Mouse (Mus musculus) cerebellum, adult 18-20 months (tissue): ENCODE results near the gene Tspan18.

ENCODE experiments used
- DNase-seq, 2 experiments: peaks; one replicate each; pipeline ENCODE4 v3.0.0; 2021

Gene Tspan18

DNA sequence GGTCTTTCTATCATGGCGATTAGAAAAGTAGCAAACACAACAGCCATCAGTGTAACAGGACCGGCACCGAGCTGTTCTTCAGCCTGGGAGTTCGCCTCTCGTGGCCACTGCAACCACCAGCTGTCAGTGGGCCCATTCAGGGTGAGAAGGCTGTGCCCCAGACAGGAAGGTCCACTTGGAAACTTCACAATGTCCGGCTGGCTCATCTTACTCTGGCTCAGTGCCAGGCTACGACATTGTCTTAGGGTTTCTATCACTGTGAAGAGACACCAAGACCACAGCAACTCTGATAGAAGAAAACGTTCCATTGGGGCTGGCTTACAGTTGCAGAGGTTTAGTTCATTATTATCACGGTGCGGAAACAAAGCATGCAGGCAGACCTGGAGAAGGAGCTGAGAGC, 45.1 kb downstream of the Tspan18 start:
- no peak for DNase-seq

GRCm38 (mm10) chr2:93287348-93287747, 47.0 kb downstream of the Tspan18 start:
- DNase-seq, result no peak

GRCm38 (mm10) chr2:93286742-93287141, 47.6 kb downstream of the Tspan18 start:
- DNase-seq, result no peak

- DNase-seq, result no peak
Measured at GRCm38 (mm10) chr2:93286321-93286720, 48.0 kb downstream of the Tspan18 start.

- DNase-seq, result peak; percentile 36 to 39
Measured at GRCm38 (mm10) chr2:93285842-93286241, 48.5 kb downstream of the Tspan18 start.

- DNase-seq, result no peak
Measured at GRCm38 (mm10) chr2:93284625-93285024, 49.7 kb downstream of the Tspan18 start.

DNA sequence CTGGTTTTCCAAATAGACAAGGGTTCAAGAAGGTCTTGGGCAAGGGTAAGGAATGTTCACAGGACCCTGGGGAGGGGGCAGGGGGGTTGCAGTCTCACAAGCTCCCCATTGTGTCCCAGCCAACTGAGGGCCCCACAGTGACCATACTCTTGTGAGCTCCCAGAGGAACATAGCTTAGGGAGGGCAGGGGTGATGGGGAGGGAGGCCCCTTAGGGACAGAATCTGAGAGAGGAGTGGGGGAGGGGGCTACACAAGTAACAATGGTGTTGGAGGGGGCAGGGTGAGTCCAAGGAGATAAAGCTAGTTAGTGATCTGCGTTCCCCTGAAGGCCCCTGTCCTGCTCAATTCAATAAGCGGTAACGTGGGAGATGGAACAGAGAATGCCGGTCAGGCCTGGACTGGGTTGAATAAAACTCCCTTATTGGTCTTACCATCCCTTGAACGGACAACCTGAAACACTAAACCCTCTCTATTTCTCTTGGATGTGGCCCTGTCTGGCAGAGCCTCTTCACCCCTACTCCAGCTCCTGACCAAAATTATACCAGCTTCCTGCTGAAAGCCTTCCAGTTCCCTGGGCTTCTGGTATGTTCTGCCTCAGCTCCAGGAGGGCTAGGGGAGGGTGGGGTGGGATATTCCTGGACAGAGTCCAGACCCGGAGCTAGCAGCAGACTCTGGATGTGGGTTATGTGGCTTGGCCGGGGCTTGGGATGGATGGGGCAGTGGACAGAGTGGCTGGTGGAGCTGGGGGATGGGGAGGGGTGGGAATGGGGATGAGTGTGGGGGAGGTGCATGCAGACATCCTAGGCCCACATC, 50.6 kb downstream of the Tspan18 start:
- DNase-seq, result no peak

- DNase-seq, result no peak
Measured at GRCm38 (mm10) chr2:93282636-93283035, 51.7 kb downstream of the Tspan18 start.

- DNase-seq, result no peak
Measured at GRCm38 (mm10) chr2:93281466-93281865, 52.8 kb downstream of the Tspan18 start.

DNA sequence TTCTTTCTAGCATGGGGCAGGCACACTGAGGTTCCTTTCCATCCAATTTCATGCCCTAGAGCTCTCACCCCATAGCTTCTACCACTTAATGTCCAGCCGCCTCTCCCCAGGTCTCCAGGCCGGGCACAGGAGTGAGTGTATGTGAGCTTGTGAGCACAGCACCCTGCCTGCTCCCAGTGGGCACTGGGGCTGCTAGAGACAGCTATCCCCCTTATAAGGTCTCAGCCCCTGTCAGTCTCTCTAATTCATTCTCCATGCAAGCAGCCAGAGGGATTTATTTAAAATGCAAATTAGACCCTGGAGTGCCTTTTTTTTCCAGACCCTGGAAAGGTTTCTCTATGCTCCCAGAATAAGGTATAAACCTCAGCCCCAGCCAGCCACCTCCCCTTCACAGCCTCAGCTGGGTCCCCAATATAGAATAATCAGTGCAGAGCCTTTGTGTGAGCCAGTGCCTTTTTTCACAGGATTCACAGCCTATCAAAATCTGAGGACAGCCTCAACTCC, 54.1 kb downstream of the Tspan18 start:
- no peak for DNase-seq

DNA sequence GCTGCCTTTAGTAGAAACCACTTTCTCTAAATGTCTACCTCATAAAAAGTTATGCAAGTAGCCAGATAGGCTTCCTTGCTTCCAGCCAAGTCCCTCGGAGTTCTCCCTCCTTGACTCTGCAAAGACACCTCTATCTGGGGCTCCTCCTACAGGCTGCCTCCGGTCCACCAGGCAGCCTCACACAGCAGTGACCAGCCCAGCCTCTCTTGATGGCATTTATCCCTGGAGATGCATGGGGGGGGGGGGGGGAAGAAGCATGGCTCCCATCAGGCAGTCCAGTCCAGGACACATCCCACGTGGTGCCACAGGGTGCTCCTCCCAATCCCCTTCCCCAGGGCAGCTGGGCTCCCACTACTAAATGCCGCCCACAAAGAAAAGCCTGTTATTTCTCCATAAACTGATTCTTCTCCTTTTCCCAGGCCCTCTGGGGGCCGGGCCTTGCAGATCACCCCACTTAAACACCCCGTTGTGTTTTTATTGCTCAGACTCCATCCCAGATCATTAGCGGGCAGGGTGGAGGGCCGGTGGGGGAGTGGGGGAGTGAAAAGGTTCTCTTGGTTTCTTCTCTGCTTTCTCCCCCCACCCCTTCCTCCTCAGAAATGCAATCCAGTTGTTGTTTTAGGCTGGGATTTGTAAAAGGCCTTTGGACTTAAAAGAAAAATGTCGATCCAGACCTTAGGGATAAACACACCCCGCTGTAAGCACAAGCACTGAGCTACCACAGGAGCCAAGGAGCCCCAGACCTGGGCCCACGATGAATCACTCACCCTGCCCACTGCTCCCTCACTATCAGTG, 55.9 kb downstream of the Tspan18 start:
- DNase-seq, result no peak

DNA sequence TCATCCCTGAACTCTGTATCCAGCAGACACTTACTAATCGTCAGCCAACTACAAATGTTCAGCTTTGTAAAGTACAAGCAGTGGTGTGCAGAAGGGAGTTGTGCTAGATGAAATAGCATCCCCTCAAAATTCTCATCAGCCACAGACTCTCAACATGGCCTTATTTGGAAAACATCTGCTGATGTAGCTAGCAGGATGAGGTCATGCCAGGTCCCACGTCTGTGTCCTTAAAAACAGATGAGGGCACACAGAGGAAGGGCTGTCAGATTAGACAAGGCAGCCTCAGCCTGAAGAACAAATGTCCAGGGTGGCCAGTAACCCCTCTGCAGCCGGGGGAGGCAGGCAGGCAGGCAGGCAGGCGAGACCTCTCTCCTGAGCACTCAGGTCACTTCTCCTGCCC, 56.8 kb downstream of the Tspan18 start:
- DNase-seq, result no peak

GRCm38 (mm10) chr2:93276026-93276425, 58.3 kb downstream of the Tspan18 start:
- no peak for DNase-seq

DNA sequence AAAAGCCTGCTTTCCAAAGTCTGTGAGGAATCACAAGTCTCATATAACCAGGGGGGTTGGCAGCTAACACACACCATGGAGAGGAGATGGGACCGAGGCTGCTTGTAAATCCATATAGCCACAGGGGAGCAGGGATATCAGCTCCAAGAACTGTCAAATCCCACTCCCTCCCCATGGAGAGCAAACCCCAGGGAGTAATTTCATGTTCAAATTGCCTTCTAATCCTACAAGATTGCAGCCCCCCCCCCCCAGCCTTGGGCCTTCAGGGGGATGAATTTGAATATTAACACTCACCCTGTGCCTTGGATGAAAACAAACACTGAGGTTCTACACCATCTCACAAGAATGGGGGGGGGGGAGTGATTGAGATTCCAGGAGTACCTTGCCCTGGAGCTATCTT, 60.4 kb downstream of the Tspan18 start:
- no peak for DNase-seq

DNA sequence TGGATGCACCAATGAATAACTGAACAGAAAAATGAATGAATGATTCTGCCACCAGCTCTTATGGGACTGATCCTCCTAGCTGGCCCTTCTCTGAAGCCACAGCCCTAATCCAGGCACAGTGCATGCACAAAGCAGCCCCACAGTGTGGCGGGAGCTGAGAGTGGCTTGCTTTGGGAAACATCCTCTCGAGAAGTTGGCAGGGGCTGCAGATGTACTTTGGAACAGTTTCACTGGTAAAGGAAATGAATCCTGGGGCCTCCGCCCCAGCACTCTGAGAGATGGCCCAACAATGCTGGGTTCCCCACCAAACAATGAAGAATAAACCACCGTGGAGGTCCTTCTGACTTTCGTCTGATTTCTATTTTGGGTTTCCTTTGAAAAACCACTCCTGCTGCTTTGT, 64.2 kb downstream of the Tspan18 start:
- no peak for DNase-seq

- no peak for DNase-seq
Measured at GRCm38 (mm10) chr2:93269611-93270010, 64.7 kb downstream of the Tspan18 start.

GRCm38 (mm10) chr2:93268711-93269270, 65.5 kb downstream of the Tspan18 start:
- DNase-seq, result no peak

DNA sequence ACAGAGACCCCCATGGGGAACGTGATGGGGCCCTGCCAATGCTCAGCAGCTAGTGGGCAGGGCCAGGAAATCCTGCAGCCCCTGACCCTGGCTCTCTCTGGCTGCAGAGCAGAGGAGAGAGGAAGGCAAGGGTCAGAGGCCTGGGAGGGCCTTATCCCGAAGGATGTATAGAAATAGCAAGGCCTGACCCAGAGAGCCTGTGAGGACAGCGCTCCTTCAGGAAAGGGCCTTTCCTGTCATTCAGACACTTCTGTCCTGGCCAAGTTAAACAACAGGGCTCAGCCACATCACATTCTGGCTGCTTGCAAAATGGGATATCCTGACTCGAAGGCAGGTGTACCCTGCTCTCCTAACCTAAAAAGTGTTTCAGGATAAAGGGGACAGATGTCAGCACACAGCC, 66.5 kb downstream of the Tspan18 start:
- DNase-seq, result no peak

DNA sequence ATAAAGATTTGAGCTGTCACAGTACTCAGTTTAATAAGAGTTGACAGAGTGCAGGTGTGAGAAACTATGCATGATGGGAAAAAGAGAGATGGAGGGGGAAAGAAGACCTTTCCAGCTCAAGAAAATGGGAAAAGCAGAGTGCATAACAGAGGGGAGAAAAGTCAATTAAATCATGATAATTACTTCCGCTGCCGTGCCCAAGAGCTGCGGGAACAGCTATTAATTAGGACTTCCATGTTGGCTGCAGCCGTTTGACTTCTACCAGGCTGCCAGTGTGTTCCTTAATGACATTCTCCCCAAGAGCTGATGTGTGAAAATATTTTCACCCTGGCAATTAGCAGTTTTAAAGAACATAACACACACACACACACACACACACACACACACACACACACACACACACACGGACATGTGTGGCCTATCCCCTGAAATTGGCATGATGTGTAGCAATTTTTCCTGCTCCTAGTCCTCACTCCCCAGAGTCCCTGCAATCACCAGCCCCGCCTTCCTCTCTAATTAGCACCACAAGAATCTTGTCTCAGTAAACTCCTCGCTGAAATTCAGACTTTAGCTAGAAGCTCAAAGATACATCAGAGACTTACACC, 67.6 kb downstream of the Tspan18 start:
- no peak for DNase-seq

GRCm38 (mm10) chr2:93262291-93263285, 71.7 kb downstream of the Tspan18 start:
- no peak for DNase-seq

DNA sequence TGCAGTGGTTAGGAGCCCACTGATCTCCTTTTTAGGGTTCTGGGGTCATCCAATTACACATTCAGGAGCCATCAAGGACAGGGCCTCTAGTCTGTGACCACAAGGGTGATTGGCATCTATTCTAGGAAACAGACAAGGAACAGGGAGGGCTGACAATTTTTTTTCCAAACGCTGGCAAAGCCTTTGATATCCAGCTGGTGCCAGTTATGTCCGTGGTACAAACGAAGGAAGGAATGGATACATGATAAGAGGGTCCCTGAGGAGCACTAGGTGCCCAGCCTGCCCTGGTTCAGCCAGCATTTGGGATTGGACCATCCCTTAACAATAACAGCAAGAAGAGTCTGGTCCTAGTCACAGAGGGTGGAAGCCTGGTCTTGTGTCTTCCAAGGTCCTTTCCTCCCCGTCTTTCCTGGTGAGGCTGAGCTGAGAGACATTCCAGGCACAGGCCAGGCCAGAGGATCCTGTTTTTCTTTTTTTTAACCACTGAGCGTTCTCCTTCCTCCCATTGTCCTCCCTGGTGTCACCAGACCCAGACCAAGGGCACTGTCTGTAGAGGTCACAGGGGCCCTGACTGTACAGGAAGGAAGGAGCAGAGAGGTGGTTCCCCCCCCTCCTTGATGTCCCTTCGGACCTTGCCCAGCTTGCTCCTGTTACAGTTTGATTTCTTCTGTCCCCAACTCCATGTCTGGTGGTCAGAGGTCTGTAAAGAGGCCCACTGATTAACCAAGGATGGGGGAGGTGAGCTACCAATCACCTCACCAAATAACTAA, 72.6 kb downstream of the Tspan18 start:
- no peak for DNase-seq
